In the genomic region with DNA sequence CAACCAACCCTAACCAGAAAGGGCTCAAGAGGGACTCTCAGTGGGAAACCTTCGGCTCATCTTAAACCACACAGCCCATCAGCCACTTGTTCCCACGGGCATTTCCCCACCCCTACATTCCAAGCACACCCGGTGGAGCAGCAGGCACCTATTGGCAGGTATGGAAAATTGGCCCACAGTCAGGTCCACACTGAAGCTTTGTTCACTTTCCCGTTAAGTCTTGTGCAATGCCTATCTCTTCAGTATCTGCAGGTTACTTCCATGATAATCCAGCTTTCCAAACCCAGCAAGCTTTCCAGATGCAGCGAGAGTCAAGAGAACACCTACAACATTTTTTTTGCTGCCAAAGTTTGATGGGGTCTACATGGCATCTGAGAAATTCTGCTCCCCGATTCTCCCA, we compare ENCODE assay signal across 17 mouse cellular contexts. TPM values are rescaled to one million over a fixed set of nuclear protein-coding genes. Genes with fewer than 3 reads are reported as not detected.
"Had no signal": no experiment of that assay in that cellular context is flagged by ENCODE, and none has a peak within 500 bp of the region (broad histone marks: within the 10 kb centered on the region; RNA-seq: fewer than 3 reads in every experiment).

No protein-coding gene starts in this region.

- H3K4me1 ChIP-seq: neural tube, embryonic 13.5 days; neural tube, embryonic 15.5 days had no signal

- H3K27me3 ChIP-seq: neural tube, embryonic 13.5 days; neural tube, embryonic 15.5 days; stomach, embryonic 15.5 days had no signal

- H3K36me3 ChIP-seq: neural tube, embryonic 13.5 days; neural tube, embryonic 15.5 days had no signal

- H3K4me2 ChIP-seq: neural tube, embryonic 13.5 days; neural tube, embryonic 15.5 days; stomach, embryonic 15.5 days had no signal

- H3K9ac ChIP-seq: neural tube, embryonic 13.5 days; neural tube, embryonic 15.5 days; stomach, embryonic 15.5 days had no signal

- H3K9me3 ChIP-seq: neural tube, embryonic 13.5 days; neural tube, embryonic 15.5 days; stomach, embryonic 15.5 days had no signal

- H3K27ac ChIP-seq: neural tube, embryonic 13.5 days; neural tube, embryonic 15.5 days; stomach, embryonic 15.5 days; stomach, postnatal 0 days had no signal

- DNase-seq: retina, postnatal 1 day; right cerebral cortex, adult 18-20 months; right cerebral cortex, postnatal 14 days; right cerebral cortex, postnatal 25 days; right cerebral cortex, postnatal 4 days; spleen, adult 18-20 months; thymus, adult 18-20 months; thymus, adult 2 months; thymus, postnatal 14 days; thymus, postnatal 25 days; thymus, postnatal 36 days; thymus, postnatal 4 days had no signal

- H3K4me3 ChIP-seq: neural tube, embryonic 13.5 days; neural tube, embryonic 15.5 days; stomach, embryonic 15.5 days had no signal

RNA-seq across cellular contexts. Expression of a gene that starts 15.2 kb away (rescaled TPM):
- total RNA-seq: neutrophil, adult 5-6 weeks had no signal
